Mouse (Mus musculus) megakaryocyte, embryonic 14.5 days (primary cell): ENCODE results near the gene Cnpy2.

Experiments
- FLI1 ChIP-seq: IDR thresholded peaks from 2 replicates; pipeline ENCODE4 v1.6.1; 2012; ENCODE audit warnings: low read length, inconsistent platforms, mixed read lengths
- GATA1 ChIP-seq: IDR thresholded peaks from 3 replicates; pipeline ENCODE4 v1.6.1; 2012; ENCODE audit warnings: mixed read lengths, low read length, inconsistent platforms, borderline replicate concordance

DNA sequence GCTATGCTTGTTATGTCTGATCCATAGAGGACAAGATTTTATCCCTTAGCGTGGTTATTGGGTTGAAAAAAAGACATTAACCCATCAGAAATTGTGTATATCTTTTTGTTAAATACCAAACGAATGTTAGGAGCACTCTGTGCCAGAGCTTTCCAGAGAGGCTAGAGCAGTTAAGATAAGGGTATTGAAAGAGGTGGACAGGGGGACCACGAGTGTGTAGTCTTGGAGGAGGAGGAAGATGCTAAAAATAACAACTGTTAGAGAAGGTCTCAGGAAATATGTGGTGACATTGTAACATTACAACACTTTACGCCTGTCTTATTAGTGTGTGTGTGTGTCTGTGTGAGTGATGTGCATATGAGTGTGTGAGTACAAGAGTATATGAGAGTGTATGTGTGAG is 11.4 kb upstream of the Cnpy2 start:
- no peak for TF ChIP-seq GATA1
- TF ChIP-seq FLI1, result no peak
